Mouse (Mus musculus): ENCODE data around the gene Nrg3.

Gene Nrg3

GRCm38 (mm10) chr14:39472790-39473761 lies at the start of gene Nrg3:
Gene Nrg3 (minus strand): TSS chr14:39473088.
- no peak for DNase-seq (ENCODE audit: low read depth, low spot score)

- DNase-seq (ENCODE audit: low read depth, low spot score) = peak; percentile 3
Measured at GRCm38 (mm10) chr14:39508956-39509355, 36.1 kb upstream of the Nrg3 start.

DNA sequence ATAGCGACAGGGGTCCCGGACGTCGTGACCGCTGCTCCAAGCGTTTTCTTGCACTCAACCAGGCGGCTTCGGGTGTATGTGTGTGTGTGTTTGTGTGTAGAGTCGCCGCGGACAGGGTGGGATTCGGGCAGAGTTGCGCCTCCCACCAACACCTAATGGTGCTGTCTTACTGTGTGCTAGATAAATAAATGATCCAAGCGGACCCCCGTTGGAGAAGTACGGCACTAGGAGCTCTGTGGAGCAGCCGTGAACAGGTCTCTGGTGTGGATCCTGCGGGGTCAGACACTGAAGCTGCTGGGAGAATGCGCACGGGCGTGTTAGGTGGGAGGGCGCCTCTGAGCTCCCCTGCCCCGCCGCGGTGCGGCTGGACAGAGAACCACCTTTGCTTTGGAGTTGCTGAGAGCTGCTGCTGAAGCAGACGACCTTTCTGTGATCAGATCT lies 903 bp upstream of the Nrg3 start:
- no peak for DNase-seq (ENCODE audit: low read depth, low spot score)

DNA sequence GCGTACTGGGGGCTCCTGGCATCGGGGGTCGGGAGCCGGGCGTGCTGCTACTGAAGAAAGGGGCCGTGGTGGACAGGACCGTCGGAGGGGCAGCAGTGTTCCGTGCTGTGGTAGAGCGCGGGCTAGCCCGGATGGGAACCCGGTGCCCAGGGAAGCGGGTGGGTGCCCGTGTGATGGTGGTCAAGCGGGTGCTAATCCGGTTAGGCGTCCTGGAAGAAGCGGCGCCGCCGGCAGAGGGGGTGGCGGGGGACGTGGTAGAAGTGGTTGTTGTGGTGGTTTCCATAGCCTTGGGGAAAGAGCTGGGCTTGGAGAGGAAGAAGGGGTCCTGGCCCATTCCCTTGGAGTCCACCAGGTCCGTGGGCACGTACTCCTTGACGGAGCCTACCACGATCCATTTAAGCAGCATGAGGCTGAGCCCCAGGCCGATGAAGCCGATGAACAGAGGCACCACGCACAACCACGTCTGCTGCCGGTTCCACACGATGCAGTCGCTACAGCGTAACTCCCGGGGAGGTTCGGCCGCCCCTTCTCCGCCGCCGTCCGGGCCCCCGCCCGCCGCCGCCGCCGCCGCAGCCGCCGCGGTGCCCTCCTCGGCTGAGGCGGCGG lies 639 bp downstream of the Nrg3 start:
- DNase-seq (ENCODE audit: low read depth, low spot score) = no peak

DNA sequence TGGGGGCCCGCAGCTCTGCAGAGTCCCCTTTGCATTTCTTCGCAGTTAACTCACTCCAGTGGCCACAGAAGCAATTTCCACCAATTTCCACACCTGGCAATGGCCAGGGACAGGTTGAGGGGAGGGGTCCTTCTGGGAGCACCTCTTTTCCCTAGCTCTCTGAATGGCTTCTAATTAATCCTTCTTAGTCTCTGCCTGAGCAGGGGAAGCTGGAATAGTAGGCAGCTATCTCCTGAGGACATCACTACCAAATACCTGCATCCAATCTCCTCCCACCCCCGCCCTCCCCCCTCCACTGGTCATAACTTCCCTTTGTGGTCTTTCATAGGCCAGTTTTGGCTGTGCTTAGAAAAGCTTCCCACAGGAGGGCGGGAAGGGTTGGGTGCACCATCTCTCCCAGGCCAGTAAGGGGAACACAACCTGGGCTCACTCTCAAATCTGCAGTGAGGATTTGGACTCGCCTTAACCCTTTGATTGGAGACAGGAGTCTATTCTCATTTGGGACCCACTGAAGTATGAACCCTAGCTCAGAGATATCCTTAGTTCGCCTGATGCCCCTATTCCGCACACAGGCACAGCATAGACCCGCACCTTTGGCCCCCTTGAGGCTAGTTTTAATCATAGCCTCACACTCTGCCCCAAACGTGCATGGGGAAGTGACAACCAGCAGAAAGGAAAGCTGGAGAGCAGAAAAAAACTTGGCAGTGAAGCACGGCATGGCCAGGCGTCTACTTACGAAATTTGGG lies 1.5 kb downstream of the Nrg3 start:
- no peak for DNase-seq (ENCODE audit: low read depth, low spot score)

DNA sequence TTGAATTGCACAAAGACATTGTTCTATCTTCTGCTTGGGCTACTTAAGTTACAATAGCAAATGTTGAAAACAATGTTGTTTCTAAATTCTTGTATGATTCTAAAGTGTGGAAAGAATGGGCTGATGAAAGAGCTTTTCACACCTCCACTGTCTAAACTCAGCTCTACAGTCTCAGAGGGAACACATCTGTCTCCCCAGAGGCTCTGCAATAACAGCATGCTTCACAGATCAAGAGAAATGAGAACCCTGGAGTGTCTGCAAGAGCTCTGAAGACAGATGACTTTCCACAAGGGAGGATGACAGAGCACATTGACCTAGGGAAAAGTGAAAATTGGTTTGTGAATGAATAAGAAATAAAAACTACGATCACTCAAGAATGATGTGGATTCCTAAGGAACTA lies 27.4 kb downstream of the Nrg3 start:
- no peak for DNase-seq (ENCODE audit: low read depth, low spot score)

- DNase-seq (ENCODE audit: low read depth, low spot score) = no peak
Measured at GRCm38 (mm10) chr14:39428503-39428902, 44.4 kb downstream of the Nrg3 start.

- DNase-seq (ENCODE audit: low read depth, low spot score) = no peak
Measured at GRCm38 (mm10) chr14:39421874-39422273, 51.0 kb downstream of the Nrg3 start.

DNA sequence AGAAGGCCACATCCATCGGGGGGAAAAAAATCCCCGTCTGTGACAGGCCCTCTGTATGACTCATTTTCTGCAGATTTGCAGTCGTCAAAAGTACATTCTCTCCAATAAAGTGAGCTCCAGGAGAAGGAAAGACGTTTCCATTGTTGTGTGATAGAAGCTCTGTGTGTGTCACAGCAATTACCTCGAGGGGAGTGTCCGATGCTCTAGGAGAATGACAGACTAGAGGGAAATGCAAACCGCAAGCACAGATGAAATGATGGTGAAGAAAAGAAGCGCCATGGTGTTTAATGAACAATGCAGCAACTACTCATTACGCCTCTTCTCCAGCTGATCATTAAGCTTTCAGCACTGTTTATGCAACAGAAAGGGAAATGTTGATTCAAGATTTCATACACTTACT lies 59.6 kb downstream of the Nrg3 start:
- DNase-seq (ENCODE audit: low read depth, low spot score) = no peak

GRCm38 (mm10) chr14:39386845-39387244 lies 86.0 kb downstream of the Nrg3 start:
- peak; percentile 27 for DNase-seq (ENCODE audit: low read depth, low spot score)

DNA sequence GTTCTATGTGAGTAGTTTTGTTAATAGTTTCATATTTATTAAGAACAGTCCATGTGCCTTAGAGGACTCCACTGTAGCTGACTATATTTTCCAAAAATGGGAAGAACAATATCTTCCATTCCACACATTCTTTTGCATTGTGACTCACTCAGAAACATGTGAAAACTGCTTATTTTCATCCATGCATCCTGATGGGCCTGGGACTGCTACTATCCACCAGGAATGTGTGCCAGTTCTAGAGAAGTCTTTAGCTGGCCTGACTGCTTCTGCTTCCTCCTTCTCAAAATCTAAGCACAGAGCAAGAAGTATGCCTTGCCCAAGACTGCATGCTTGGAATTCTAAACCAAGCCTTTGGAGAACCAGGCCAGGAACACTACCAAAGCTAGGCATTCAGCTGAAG lies 91.6 kb downstream of the Nrg3 start:
- DNase-seq (ENCODE audit: low read depth, low spot score) = peak; percentile 65

- DNase-seq (ENCODE audit: low read depth, low spot score) = no peak
Measured at GRCm38 (mm10) chr14:39373220-39373619, 99.7 kb downstream of the Nrg3 start.

DNA sequence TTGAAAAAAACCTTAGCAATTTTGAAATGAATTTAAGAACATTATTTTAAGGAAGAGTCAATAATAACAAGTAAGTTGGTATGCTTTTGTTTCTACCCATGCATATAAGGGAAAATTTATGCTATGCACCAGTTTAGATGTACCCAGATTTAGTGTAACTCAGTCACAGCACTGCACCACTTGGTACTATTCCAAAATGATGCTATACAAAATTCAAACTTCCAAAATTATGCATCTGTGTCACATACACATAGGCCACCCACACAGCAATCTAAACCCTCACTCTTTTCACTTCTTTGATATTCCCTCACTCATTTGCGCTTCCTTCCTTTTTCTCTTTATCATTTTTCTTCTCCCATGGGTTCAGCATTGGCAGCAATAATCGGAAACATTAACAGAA lies 116.6 kb downstream of the Nrg3 start:
- no peak for DNase-seq (ENCODE audit: low read depth, low spot score)

- no peak for DNase-seq (ENCODE audit: low read depth, low spot score)
Measured at GRCm38 (mm10) chr14:39351979-39352737, 120.7 kb downstream of the Nrg3 start.

- no peak for DNase-seq (ENCODE audit: low read depth, low spot score)
Measured at GRCm38 (mm10) chr14:39317424-39318110, 155.3 kb downstream of the Nrg3 start.

- no peak for DNase-seq (ENCODE audit: low read depth, low spot score)
Measured at GRCm38 (mm10) chr14:39314111-39314510, 158.8 kb downstream of the Nrg3 start.

GRCm38 (mm10) chr14:39265121-39265520 lies 207.8 kb downstream of the Nrg3 start:
- no peak for DNase-seq (ENCODE audit: low read depth, low spot score)

GRCm38 (mm10) chr14:39264422-39264821 lies 208.5 kb downstream of the Nrg3 start:
- DNase-seq (ENCODE audit: low read depth, low spot score) = no peak

- DNase-seq (ENCODE audit: low read depth, low spot score) = no peak
Measured at GRCm38 (mm10) chr14:39261016-39261415, 211.9 kb downstream of the Nrg3 start.

- DNase-seq (ENCODE audit: low read depth, low spot score) = no peak
Measured at GRCm38 (mm10) chr14:39255391-39255790, 217.5 kb downstream of the Nrg3 start.

DNA sequence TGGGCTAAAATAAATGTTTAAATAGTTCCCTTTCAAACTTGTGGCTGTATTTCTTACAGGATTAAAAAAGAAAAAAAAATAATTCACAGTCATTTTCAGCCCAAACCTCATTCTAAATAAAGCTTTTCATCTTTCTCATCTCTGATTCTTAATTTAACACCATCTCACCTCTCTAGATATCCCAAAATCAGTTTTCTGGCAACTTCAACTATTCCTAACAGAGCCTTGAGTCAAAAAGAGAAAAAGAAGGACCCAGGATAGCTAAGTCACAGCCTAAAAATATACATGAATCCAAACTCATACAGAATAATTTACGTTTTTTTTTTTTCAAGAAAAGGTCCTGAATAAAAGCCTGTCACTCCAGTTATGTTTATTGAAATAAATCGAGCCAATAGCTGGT lies 232.6 kb downstream of the Nrg3 start:
- no peak for DNase-seq (ENCODE audit: low read depth, low spot score)
